Mouse (Mus musculus) E14TG2a.4 (cell line): ENCODE data around the gene Timp4.

Source experiments
- CTCF ChIP-seq: conservative IDR thresholded peaks from 2 replicates; pipeline ENCODE4 v1.5.1; 2014; ENCODE audit warnings: low read length
- NANOG ChIP-seq: IDR thresholded peaks from 2 replicates; pipeline ENCODE4 v1.6.1; 2014; ENCODE audit warnings: borderline replicate concordance, low read length, mixed read lengths
- POU5F1 ChIP-seq: IDR thresholded peaks from 2 replicates; pipeline ENCODE4 v1.6.1; 2014; ENCODE audit warnings: low read length, borderline replicate concordance

- TF ChIP-seq CTCF (no peak), NANOG (no peak), POU5F1 (no peak)
These were observed 3.2 kb upstream of the Timp4 start for GRCm38 (mm10) chr6:115255171-115255570.
